ENCODE assay signal across 8 mouse cellular contexts in the genomic region with DNA sequence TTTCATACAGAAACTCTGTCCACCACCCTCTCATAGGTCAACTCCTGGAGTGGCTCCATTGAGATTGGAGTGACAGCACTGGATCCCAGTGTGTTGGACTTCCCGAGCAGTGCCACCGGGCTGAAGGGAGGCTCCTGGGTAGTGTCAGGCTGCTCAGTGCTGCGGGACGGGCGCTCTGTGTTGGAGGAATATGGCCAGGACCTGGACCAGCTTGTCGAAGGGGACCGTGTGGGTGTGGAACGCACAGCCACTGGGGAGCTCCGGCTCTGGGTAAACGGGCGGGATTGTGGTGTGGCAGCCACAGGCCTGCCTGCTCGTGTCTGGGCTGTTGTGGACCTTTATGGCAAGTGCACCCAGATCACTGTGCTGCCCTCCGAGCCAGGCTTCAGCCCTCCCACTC. TPM values are rescaled to one million over a fixed set of nuclear protein-coding genes. Genes with fewer than 3 reads are reported as not detected.
DNase-seq lines count a peak whose midpoint lies in the region; ATAC-seq and TF ChIP-seq lines count a peak whose summit lies in the region.

No protein-coding gene starts in this region.

- no peaks in the 10 kb centered on the region for H3K27me3 ChIP-seq in kidney, embryonic 14.5 days (ENCODE audit: control insufficient read depth, insufficient read depth, low read length)
- H3K27me3 ChIP-seq in hindbrain, embryonic 12.5 days, result no peaks in the 10 kb centered on the region
- no peaks in the 10 kb centered on the region for H3K27me3 ChIP-seq in midbrain, embryonic 11.5 days (ENCODE audit: control insufficient read depth, insufficient read depth, low read length)

- TF ChIP-seq POLR2A in cortical plate, adult 2 months (IDR thresholded peaks at IDR 0.05; ENCODE audit: extremely low read depth, insufficient read depth, low read length), result no peak

- H3K9ac ChIP-seq in kidney, embryonic 14.5 days (ENCODE audit: low read depth, low read length), result peak overlapping the region; percentile 96; the same call in 1 of the 2 replicates
- H3K9ac ChIP-seq in hindbrain, embryonic 12.5 days, result peak overlapping the region; percentile 97; the same call in 1 of the 2 replicates
- H3K9ac ChIP-seq in midbrain, embryonic 11.5 days (ENCODE audit: low read length), result 0 out of 2 replicates have a peak overlapping the region, but pooled peaks have one; percentile 95

- peak overlapping the region; percentile 93 for H3K4me3 ChIP-seq in kidney, embryonic 14.5 days (ENCODE audit: low read length)
- H3K4me3 ChIP-seq in cortical plate, adult 2 months (ENCODE audit: insufficient read depth, low read length), result 0 out of 2 replicates have a peak overlapping the region, but pooled peaks have one; percentile 69
- peak overlapping the region; percentile 93 for H3K4me3 ChIP-seq in hindbrain, embryonic 12.5 days
- peak overlapping the region; percentile 98; the same call in 1 of the 2 replicates for H3K4me3 ChIP-seq in midbrain, embryonic 11.5 days (ENCODE audit: low read depth, low read length)

- H3K27ac ChIP-seq in kidney, embryonic 14.5 days (ENCODE audit: low read depth, low read length), result no peak overlapping the region
- H3K27ac ChIP-seq in cortical plate, adult 2 months (ENCODE audit: insufficient read depth, low read length), result no peak overlapping the region
- no peak overlapping the region for H3K27ac ChIP-seq in hindbrain, embryonic 12.5 days
- no peak overlapping the region for H3K27ac ChIP-seq in midbrain, embryonic 11.5 days (ENCODE audit: low read depth, low read length)

- H3K4me2 ChIP-seq in kidney, embryonic 14.5 days (replicated peaks; ENCODE audit: low read depth, low read length), result peak overlapping the region; percentile 97
- H3K4me2 ChIP-seq in hindbrain, embryonic 12.5 days (replicated peaks), result peak overlapping the region; percentile 96
- H3K4me2 ChIP-seq in midbrain, embryonic 11.5 days, result peak overlapping the region; percentile 99

- WGBS in kidney, embryonic 14.5 days, result 87% methylated on average over 13 of the region's 13 CpGs
- WGBS in hindbrain, embryonic 12.5 days, result 88% methylated on average over 13 of the region's 13 CpGs
- WGBS in midbrain, embryonic 11.5 days, result 90% methylated on average over 13 of the region's 13 CpGs

- peaks cover 46% of the 10 kb centered on the region for H3K36me3 ChIP-seq in kidney, embryonic 14.5 days (ENCODE audit: control insufficient read depth, insufficient read depth, low read length)
- peaks cover 44% of the 10 kb centered on the region for H3K36me3 ChIP-seq in hindbrain, embryonic 12.5 days
- peaks cover 26% of the 10 kb centered on the region for H3K36me3 ChIP-seq in midbrain, embryonic 11.5 days (ENCODE audit: control insufficient read depth, insufficient read depth, low read length)

- no peak for ATAC-seq in kidney, embryonic 14.5 days (ENCODE audit: low FRiP score, low TSS enrichment)
- ATAC-seq in hindbrain, embryonic 12.5 days (ENCODE audit: low FRiP score), result no peak
- ATAC-seq in midbrain, embryonic 11.5 days (ENCODE audit: low FRiP score), result no peak
- no peak for ATAC-seq in activated CD4-positive, CD25-positive, alpha-beta regulatory T cell, adult 4 months

- no peaks in the 10 kb centered on the region for H3K9me3 ChIP-seq in kidney, embryonic 14.5 days (ENCODE audit: control insufficient read depth, low read length)
- H3K9me3 ChIP-seq in hindbrain, embryonic 12.5 days (replicated peaks), result no peaks in the 10 kb centered on the region
- H3K9me3 ChIP-seq in midbrain, embryonic 11.5 days (ENCODE audit: control insufficient read depth, low read length), result no peaks in the 10 kb centered on the region

- TF ChIP-seq CTCF in cortical plate, adult 2 months (IDR thresholded peaks at IDR 0.05; ENCODE audit: extremely low read depth, insufficient read depth, low read length), result no peak

- no peak for DNase-seq in kidney, adult 18-20 months
- no peak for DNase-seq in midbrain, embryonic 11.5 days (ENCODE audit: low spot score, missing footprints)
- no peak for DNase-seq in urinary bladder, postnatal 10 days (ENCODE audit: low spot score)
- DNase-seq in urinary bladder, adult 2 months (ENCODE audit: low spot score), result no peak

- peaks cover 17% of the 10 kb centered on the region for H3K4me1 ChIP-seq in kidney, embryonic 14.5 days (ENCODE audit: control insufficient read depth, insufficient read depth, low read length)
- H3K4me1 ChIP-seq in cortical plate, adult 2 months (ENCODE audit: control insufficient read depth, insufficient read depth, low read length), result 0 out of 2 replicates have a peak, but pooled peaks cover 4% of the 10 kb centered on the region
- peaks cover 35% of the 10 kb centered on the region for H3K4me1 ChIP-seq in hindbrain, embryonic 12.5 days
- peaks cover 22% of the 10 kb centered on the region for H3K4me1 ChIP-seq in midbrain, embryonic 11.5 days (ENCODE audit: control insufficient read depth, insufficient read depth, low read length)

RNA-seq across cellular contexts. Expression of gene Neurl4, which starts 2.1 kb away (rescaled TPM):
- 13.0 and 16.3 TPM in 2 replicates for polyA plus RNA-seq in kidney, embryonic 14.5 days (2014; fragmentation: Nextera tagmentation; extraction: Ambion mirVana)
- polyA plus RNA-seq in cortical plate, adult 2 months (2012; rRNA removed), result 98.3 and 107 TPM in 2 replicates
- 15.0 and 15.2 TPM in 2 replicates for polyA plus RNA-seq in hindbrain, embryonic 12.5 days (2016; fragmentation: Nextera tagmentation; extraction: Ambion mirVana)
- polyA plus RNA-seq in midbrain, embryonic 11.5 days (2014; fragmentation: Nextera tagmentation; extraction: Ambion mirVana), result 15.6 and 16.3 TPM in 2 replicates
- polyA plus RNA-seq in urinary bladder, adult 2 months (2012; rRNA removed), result 43.4 and 47.8 TPM in 2 replicates
- polyA plus RNA-seq in activated CD4-positive, CD25-positive, alpha-beta regulatory T cell, adult 4 months (2017; shearing (Covaris generic)), result 1 to 10 TPM; 7.9 to 8.0 TPM

RNA-seq across cellular contexts. Expression of gene 2810408A11Rik, which starts 2.2 kb away (rescaled TPM):
- 12.4 and 15.1 TPM in 2 replicates for polyA plus RNA-seq in kidney, embryonic 14.5 days (2014; fragmentation: Nextera tagmentation; extraction: Ambion mirVana)
- polyA plus RNA-seq in cortical plate, adult 2 months (2012; rRNA removed), result 0.19 and 0.38 TPM in 2 replicates
- 17.8 TPM in 2 replicates for polyA plus RNA-seq in hindbrain, embryonic 12.5 days (2016; fragmentation: Nextera tagmentation; extraction: Ambion mirVana)
- polyA plus RNA-seq in midbrain, embryonic 11.5 days (2014; fragmentation: Nextera tagmentation; extraction: Ambion mirVana), result 15.3 and 17.8 TPM in 2 replicates
- polyA plus RNA-seq in urinary bladder, adult 2 months (2012; rRNA removed), result 1.1 and 1.3 TPM in 2 replicates
- 1 to 10 TPM; 1.1 to 1.2 TPM for polyA plus RNA-seq in activated CD4-positive, CD25-positive, alpha-beta regulatory T cell, adult 4 months (2017; shearing (Covaris generic))

RNA-seq across cellular contexts. Expression of gene Acap1, which starts 7.6 kb away (rescaled TPM):
- polyA plus RNA-seq in kidney, embryonic 14.5 days (2014; fragmentation: Nextera tagmentation; extraction: Ambion mirVana), result 0.20 and 0.28 TPM in 2 replicates
- 0.13 and 0.26 TPM in 2 replicates for polyA plus RNA-seq in cortical plate, adult 2 months (2012; rRNA removed)
- polyA plus RNA-seq in hindbrain, embryonic 12.5 days (2016; fragmentation: Nextera tagmentation; extraction: Ambion mirVana), result 0.86 and 0.92 TPM in 2 replicates
- polyA plus RNA-seq in midbrain, embryonic 11.5 days (2014; fragmentation: Nextera tagmentation; extraction: Ambion mirVana), result 0.36 and 0.59 TPM in 2 replicates
- polyA plus RNA-seq in urinary bladder, adult 2 months (2012; rRNA removed), result 2.0 and 2.5 TPM in 2 replicates
- polyA plus RNA-seq in activated CD4-positive, CD25-positive, alpha-beta regulatory T cell, adult 4 months (2017; shearing (Covaris generic)), result 100 to 1,000 TPM; 213 to 273 TPM

RNA-seq across cellular contexts. Expression of gene Gps2, which starts 10.7 kb away (rescaled TPM):
- polyA plus RNA-seq in kidney, embryonic 14.5 days (2014; fragmentation: Nextera tagmentation; extraction: Ambion mirVana), result 73.4 and 82.0 TPM in 2 replicates
- polyA plus RNA-seq in cortical plate, adult 2 months (2012; rRNA removed), result 53.5 and 55.2 TPM in 2 replicates
- 84.7 and 90.1 TPM in 2 replicates for polyA plus RNA-seq in hindbrain, embryonic 12.5 days (2016; fragmentation: Nextera tagmentation; extraction: Ambion mirVana)
- polyA plus RNA-seq in midbrain, embryonic 11.5 days (2014; fragmentation: Nextera tagmentation; extraction: Ambion mirVana), result 92.2 and 95.8 TPM in 2 replicates
- 56.3 and 63.2 TPM in 2 replicates for polyA plus RNA-seq in urinary bladder, adult 2 months (2012; rRNA removed)
- 100 to 1,000 TPM in 1 of 2 experiments, 10 to 100 TPM in 1; 90.7 to 106 TPM for polyA plus RNA-seq in activated CD4-positive, CD25-positive, alpha-beta regulatory T cell, adult 4 months (2017; shearing (Covaris generic))

RNA-seq across cellular contexts. Expression of gene Eif5a, which starts 18.8 kb away (rescaled TPM):
- polyA plus RNA-seq in kidney, embryonic 14.5 days (2014; fragmentation: Nextera tagmentation; extraction: Ambion mirVana), result 2,108 and 2,169 TPM in 2 replicates
- 577 and 581 TPM in 2 replicates for polyA plus RNA-seq in cortical plate, adult 2 months (2012; rRNA removed)
- 1,354 and 1,360 TPM in 2 replicates for polyA plus RNA-seq in hindbrain, embryonic 12.5 days (2016; fragmentation: Nextera tagmentation; extraction: Ambion mirVana)
- polyA plus RNA-seq in midbrain, embryonic 11.5 days (2014; fragmentation: Nextera tagmentation; extraction: Ambion mirVana), result 1,778 and 1,800 TPM in 2 replicates
- polyA plus RNA-seq in urinary bladder, adult 2 months (2012; rRNA removed), result 565 and 624 TPM in 2 replicates
- 1,000 to 10,000 TPM; 1,092 to 1,351 TPM for polyA plus RNA-seq in activated CD4-positive, CD25-positive, alpha-beta regulatory T cell, adult 4 months (2017; shearing (Covaris generic))

Comparison
In these comparisons a context has a peak if more than half of its experiments do, and no peak if none do; other contexts are left out.
1. RNA of gene Acap1, which starts 7.6 kb away (polyA plus RNA-seq): 213 to 273 TPM in activated CD4-positive, CD25-positive, alpha-beta regulatory T cell, adult 4 months; 2.0 to 2.5 TPM in urinary bladder, adult 2 months, 0.86 to 0.92 TPM in hindbrain, embryonic 12.5 days, 0.36 to 0.59 TPM in midbrain, embryonic 11.5 days, 0.20 to 0.28 TPM in kidney, embryonic 14.5 days and 0.13 to 0.26 TPM in cortical plate, adult 2 months; every median in the first group is over 10 times any median in the second.
2. Peak in every context shown above with its lines, with median percentiles within 50 percentile points of each other: H3K4me2 ChIP-seq, H3K4me3 ChIP-seq and H3K9ac ChIP-seq.